Mouse (Mus musculus): ENCODE data around the gene N4bp3.
"Not testable (repeated sequence)": the region's sequence is repeated elsewhere in the genome, so short reads cannot be mapped to it uniquely, and the experiment has no call there.

N4bp3 gene

GRCm38 (mm10) chr11:51653736-51654135, 3.1 kb upstream of the N4bp3 start:
- DNase-seq (ENCODE audit: low read depth, low spot score), result no peak

- no peak for DNase-seq (ENCODE audit: low read depth, low spot score)
Observed at GRCm38 (mm10) chr11:51652889-51653418, 2.3 kb upstream of the N4bp3 start.

- no peak for DNase-seq (ENCODE audit: low read depth, low spot score)
Observed at GRCm38 (mm10) chr11:51650261-51650660, 381 bp downstream of the N4bp3 start.

GRCm38 (mm10) chr11:51649889-51650199, 798 bp downstream of the N4bp3 start:
- DNase-seq (ENCODE audit: low read depth, low spot score), result no peak

GRCm38 (mm10) chr11:51649111-51649888, 1.3 kb downstream of the N4bp3 start:
- DNase-seq (ENCODE audit: low read depth, low spot score), result no peak

- no peak for DNase-seq (ENCODE audit: low read depth, low spot score)
Observed at GRCm38 (mm10) chr11:51648566-51648965, 2.1 kb downstream of the N4bp3 start.

GRCm38 (mm10) chr11:51646751-51647667, 3.6 kb downstream of the N4bp3 start:
- DNase-seq (ENCODE audit: low read depth, low spot score), result no peak

- DNase-seq (ENCODE audit: low read depth, low spot score), result no peak
Observed at GRCm38 (mm10) chr11:51646245-51646644, 4.4 kb downstream of the N4bp3 start.

- DNase-seq (ENCODE audit: low read depth, low spot score), result no peak
Observed at GRCm38 (mm10) chr11:51645293-51645692, 5.3 kb downstream of the N4bp3 start.

GRCm38 (mm10) chr11:51644217-51644616, 6.4 kb downstream of the N4bp3 start:
- DNase-seq (ENCODE audit: low read depth, low spot score), result no peak

GRCm38 (mm10) chr11:51643761-51644160, 6.9 kb downstream of the N4bp3 start:
- DNase-seq (ENCODE audit: low read depth, low spot score), result no peak

GRCm38 (mm10) chr11:51643202-51643601, 7.4 kb downstream of the N4bp3 start:
- DNase-seq (ENCODE audit: low read depth, low spot score), result no peak

GRCm38 (mm10) chr11:51640748-51641147, 9.9 kb downstream of the N4bp3 start:
- no peak for DNase-seq (ENCODE audit: low read depth, low spot score)

- DNase-seq (ENCODE audit: low read depth, low spot score), result no peak
Observed at GRCm38 (mm10) chr11:51638497-51638896, 12.1 kb downstream of the N4bp3 start.

- DNase-seq (ENCODE audit: low read depth, low spot score), result no peak
Observed at GRCm38 (mm10) chr11:51637971-51638414, 12.6 kb downstream of the N4bp3 start.

- no peak for DNase-seq (ENCODE audit: low read depth, low spot score)
Observed at GRCm38 (mm10) chr11:51636323-51636684, 14.3 kb downstream of the N4bp3 start.

- peak; percentile 86 for DNase-seq (ENCODE audit: low read depth, low spot score)
Observed at GRCm38 (mm10) chr11:51635525-51636322, 14.9 kb downstream of the N4bp3 start, which contains the start of gene Rmnd5b. Rmnd5b (minus strand) TSS chr11:51635896.

GRCm38 (mm10) chr11:51635127-51635524, 15.5 kb downstream of the N4bp3 start:
- DNase-seq (ENCODE audit: low read depth, low spot score), result no peak

- no peak for DNase-seq (ENCODE audit: low read depth, low spot score)
Observed at GRCm38 (mm10) chr11:51633721-51634120, 16.9 kb downstream of the N4bp3 start.

GRCm38 (mm10) chr11:51633200-51633599, 17.4 kb downstream of the N4bp3 start:
- not testable (repeated sequence) for DNase-seq (ENCODE audit: low read depth, low spot score)

- no peak for DNase-seq (ENCODE audit: low read depth, low spot score)
Observed at GRCm38 (mm10) chr11:51632130-51632753, 18.4 kb downstream of the N4bp3 start.

All from retina, postnatal 7 days (tissue).